ENCODE assay signal across 8 mouse cellular contexts in genomic region chr11:78194411-78195100, GRCm38 (mm10). TPM values are rescaled to one million over a fixed set of nuclear protein-coding genes. Genes with fewer than 3 reads are reported as not detected.
DNase-seq lines count a peak whose midpoint lies in the region; ATAC-seq lines count a peak whose summit lies in the region.

No protein-coding gene starts in this region.

- peak overlapping the region; percentile 57 for H3K4me3 ChIP-seq in intestine, embryonic 16.5 days (ENCODE audit: low read length)
- H3K4me3 ChIP-seq in neural tube, embryonic 13.5 days: peak overlapping the region; percentile 36

- H3K27me3 ChIP-seq in intestine, embryonic 16.5 days (replicated peaks; ENCODE audit: control insufficient read depth, insufficient read depth, low read length): no peaks in the 10 kb centered on the region
- H3K27me3 ChIP-seq in neural tube, embryonic 13.5 days: no peaks in the 10 kb centered on the region

- 0 out of 2 replicates have a peak, but pooled peaks cover 7% of the 10 kb centered on the region for H3K36me3 ChIP-seq in intestine, embryonic 16.5 days (ENCODE audit: control insufficient read depth, insufficient read depth, low read length)
- H3K36me3 ChIP-seq in neural tube, embryonic 13.5 days: peaks cover 36% of the 10 kb centered on the region

- H3K27ac ChIP-seq in intestine, embryonic 16.5 days (ENCODE audit: low read length): no peak overlapping the region
- no peak overlapping the region for H3K27ac ChIP-seq in neural tube, embryonic 13.5 days (replicated peaks)

- 2% methylated on average over 30 of the region's 30 CpGs for WGBS in intestine, embryonic 16.5 days
- WGBS in neural tube, embryonic 13.5 days: 7% methylated on average over 30 of the region's 30 CpGs

- H3K9me3 ChIP-seq in intestine, embryonic 16.5 days (ENCODE audit: control insufficient read depth, low read length): no peaks in the 10 kb centered on the region
- no peaks in the 10 kb centered on the region for H3K9me3 ChIP-seq in neural tube, embryonic 13.5 days

- peak overlapping the region; percentile 58 for H3K9ac ChIP-seq in intestine, embryonic 16.5 days (ENCODE audit: low read depth, low read length)
- peak overlapping the region; percentile 54 for H3K9ac ChIP-seq in neural tube, embryonic 13.5 days

- ATAC-seq in granulocyte monocyte progenitor cell, adult 5-6 weeks (replicated peaks; ENCODE audit: poor library complexity, severe bottlenecking): peak; percentile 89
- ATAC-seq in intestine, embryonic 16.5 days: peak; percentile 80
- 0 out of 2 replicates have a peak, but pooled peaks have one; percentile 7 for ATAC-seq in neural tube, embryonic 13.5 days (ENCODE audit: low read depth)

- H3K4me2 ChIP-seq in intestine, embryonic 16.5 days (ENCODE audit: low read depth, low read length): peak overlapping the region; percentile 67
- H3K4me2 ChIP-seq in neural tube, embryonic 13.5 days: peak overlapping the region; percentile 50

- peaks cover 20% of the 10 kb centered on the region for H3K4me1 ChIP-seq in intestine, embryonic 16.5 days (ENCODE audit: control insufficient read depth, insufficient read depth, low read length)
- H3K4me1 ChIP-seq in neural tube, embryonic 13.5 days (replicated peaks): peaks cover 19% of the 10 kb centered on the region

- DNase-seq in R1 (ENCODE audit: low read depth, low spot score): peak; percentile 95
- peak; percentile 81 for DNase-seq in embryo, embryonic 10.5 days (ENCODE audit: low spot score)
- DNase-seq in lung, adult 18-20 months: peak; percentile 80 to 86
- peak; percentile 64 for DNase-seq in thymus, postnatal 14 days
- no peak for DNase-seq in frontal cortex, postnatal 36 days (ENCODE audit: low spot score in 2 of 2)

RNA-seq across cellular contexts. Expression of gene Proca1, which starts 1.4 kb away (rescaled TPM):
- total RNA-seq in granulocyte monocyte progenitor cell, adult 5-6 weeks (2014; fragmentation: Nextera tagmentation): not detected in 2 replicates
- not detected in 2 replicates for total RNA-seq in granulocyte monocyte progenitor cell, adult 5-6 weeks (2017)
- 1.8 and 2.3 TPM in 2 replicates for polyA plus RNA-seq in intestine, embryonic 16.5 days (2015; fragmentation: Nextera tagmentation; extraction: Ambion mirVana)
- 1.7 and 2.3 TPM in 2 replicates for polyA plus RNA-seq in neural tube, embryonic 13.5 days (2015; fragmentation: Nextera tagmentation; extraction: Ambion mirVana)

RNA-seq across cellular contexts. Expression of gene Rab34, which starts 6.3 kb away (rescaled TPM):
- total RNA-seq in granulocyte monocyte progenitor cell, adult 5-6 weeks (2014; fragmentation: Nextera tagmentation): 6.1 and 7.2 TPM in 2 replicates
- total RNA-seq in granulocyte monocyte progenitor cell, adult 5-6 weeks (2017): 1.5 and 3.6 TPM in 2 replicates
- 71.0 and 73.4 TPM in 2 replicates for polyA plus RNA-seq in intestine, embryonic 16.5 days (2015; fragmentation: Nextera tagmentation; extraction: Ambion mirVana)
- 58.8 and 60.3 TPM in 2 replicates for polyA plus RNA-seq in neural tube, embryonic 13.5 days (2015; fragmentation: Nextera tagmentation; extraction: Ambion mirVana)

RNA-seq across cellular contexts. Expression of gene Rpl23a, which starts 11.2 kb away (rescaled TPM):
- 5,451 and 5,560 TPM in 2 replicates for total RNA-seq in granulocyte monocyte progenitor cell, adult 5-6 weeks (2014; fragmentation: Nextera tagmentation)
- 3,079 and 3,080 TPM in 2 replicates for total RNA-seq in granulocyte monocyte progenitor cell, adult 5-6 weeks (2017)
- polyA plus RNA-seq in intestine, embryonic 16.5 days (2015; fragmentation: Nextera tagmentation; extraction: Ambion mirVana): 1,166 and 1,241 TPM in 2 replicates
- 930 and 991 TPM in 2 replicates for polyA plus RNA-seq in neural tube, embryonic 13.5 days (2015; fragmentation: Nextera tagmentation; extraction: Ambion mirVana)

RNA-seq across cellular contexts. Expression of gene Tlcd1, which starts 18.0 kb away (rescaled TPM):
- total RNA-seq in granulocyte monocyte progenitor cell, adult 5-6 weeks (2014; fragmentation: Nextera tagmentation): 1.1 and 3.5 TPM in 2 replicates
- total RNA-seq in granulocyte monocyte progenitor cell, adult 5-6 weeks (2017): 2.9 and 4.1 TPM in 2 replicates
- polyA plus RNA-seq in intestine, embryonic 16.5 days (2015; fragmentation: Nextera tagmentation; extraction: Ambion mirVana): 39.5 and 44.2 TPM in 2 replicates
- polyA plus RNA-seq in neural tube, embryonic 13.5 days (2015; fragmentation: Nextera tagmentation; extraction: Ambion mirVana): 10.2 and 11.1 TPM in 2 replicates

RNA-seq across cellular contexts. Expression of gene Nek8, which starts 18.1 kb away (rescaled TPM):
- 3.5 and 14.4 TPM in 2 replicates for total RNA-seq in granulocyte monocyte progenitor cell, adult 5-6 weeks (2014; fragmentation: Nextera tagmentation)
- total RNA-seq in granulocyte monocyte progenitor cell, adult 5-6 weeks (2017): 5.8 and 6.1 TPM in 2 replicates
- polyA plus RNA-seq in intestine, embryonic 16.5 days (2015; fragmentation: Nextera tagmentation; extraction: Ambion mirVana): 14.9 and 17.1 TPM in 2 replicates
- 8.2 and 8.3 TPM in 2 replicates for polyA plus RNA-seq in neural tube, embryonic 13.5 days (2015; fragmentation: Nextera tagmentation; extraction: Ambion mirVana)

Comparison
In these comparisons a context has a peak if more than half of its experiments do, and no peak if none do; other contexts are left out.
1. DNase-seq: peak in R1 (single experiment), embryo, embryonic 10.5 days (single experiment), lung, adult 18-20 months (2 of 2) and thymus, postnatal 14 days (single experiment); none in frontal cortex, postnatal 36 days (0 of 2).
2. ATAC-seq: peak in every context shown above with its lines; median percentile 89 in granulocyte monocyte progenitor cell, adult 5-6 weeks; 80 in intestine, embryonic 16.5 days; 7 in neural tube, embryonic 13.5 days.